Mouse (Mus musculus): ENCODE measurements around the gene Zfp688. TPM values are rescaled to one million over a fixed set of nuclear protein-coding genes. Genes with fewer than 3 reads are reported as not detected.
"Not testable (repeated sequence)": the region's sequence is repeated elsewhere in the genome, so short reads cannot be mapped to it uniquely, and the experiment has no call there.

The Zfp688 gene
- polyA plus RNA-seq, 1 experiment from 2014 or later, result 37.0 TPM

DNA sequence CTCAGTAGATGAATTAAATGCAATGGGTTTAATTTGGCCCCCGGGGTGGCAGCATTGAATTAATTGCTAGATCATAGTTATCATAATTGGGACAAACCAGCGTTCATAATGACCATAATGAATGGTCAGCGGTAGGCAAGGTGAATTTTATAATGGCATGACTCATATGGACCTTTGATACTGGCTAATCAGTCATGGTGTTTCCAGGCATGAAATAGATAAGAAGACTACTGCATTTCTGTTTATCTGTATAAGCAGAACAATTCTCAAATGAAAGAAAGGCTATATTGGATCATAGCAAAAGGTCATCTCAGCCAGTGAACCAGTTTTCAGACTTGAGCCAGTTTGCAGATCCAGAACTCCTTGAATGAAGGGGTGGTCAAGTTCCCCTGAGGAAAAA is 21.5 kb downstream of the Zfp688 start:
- H3K4me1 ChIP-seq, result no peaks in the 10 kb centered on the region
- H3K4me3 ChIP-seq, result no peak overlapping the region
- no peaks in the 10 kb centered on the region; the same call in 1 of the 2 replicates for H3K27me3 ChIP-seq (ENCODE audit: low read depth, poor library complexity, severe bottlenecking)
- DNase-seq (ENCODE audit: low spot score), result no peak
- no peaks in the 10 kb centered on the region for H3K9me3 ChIP-seq (replicated peaks)
- 70% methylated on average over 3 of the region's 3 CpGs for WGBS
- H3K27ac ChIP-seq, result no peak overlapping the region
- peaks cover 12% of the 10 kb centered on the region for H3K36me3 ChIP-seq

DNA sequence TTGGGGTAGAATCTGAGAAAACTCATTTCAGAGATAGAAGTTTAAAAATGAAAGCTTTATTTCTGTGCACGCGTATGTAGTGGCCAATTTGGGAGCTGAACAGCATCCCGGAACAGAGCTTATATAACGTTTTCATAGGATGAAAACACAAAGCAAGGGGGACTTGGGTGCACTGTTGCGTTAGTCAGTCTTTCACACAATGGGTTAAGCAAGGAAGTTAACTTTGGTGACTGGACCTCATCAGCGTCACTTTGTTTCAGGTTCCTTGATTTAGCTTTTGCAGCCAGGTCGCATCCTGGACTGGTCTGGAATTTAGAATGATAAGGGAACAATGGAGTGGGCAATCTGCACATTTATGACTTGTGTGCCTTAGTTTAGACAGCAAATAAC is 27.9 kb downstream of the Zfp688 start:
- Histone ChIP-seq H3K9me3 (replicated peaks) (no peaks in the 10 kb centered on the region), H3K4me3 (peak overlapping the region; percentile 73), H3K27me3 (ENCODE audit: low read depth, poor library complexity, severe bottlenecking) (no peaks in the 10 kb centered on the region; the same call in 1 of the 2 replicates), H3K4me1 (peaks cover 16% of the 10 kb centered on the region), H3K36me3 (peaks cover 20% of the 10 kb centered on the region), H3K27ac (peak overlapping the region; percentile 91)
- 34% methylated on average over 7 of the region's 7 CpGs for WGBS
- peak; percentile 35 for DNase-seq (ENCODE audit: low spot score)

DNA sequence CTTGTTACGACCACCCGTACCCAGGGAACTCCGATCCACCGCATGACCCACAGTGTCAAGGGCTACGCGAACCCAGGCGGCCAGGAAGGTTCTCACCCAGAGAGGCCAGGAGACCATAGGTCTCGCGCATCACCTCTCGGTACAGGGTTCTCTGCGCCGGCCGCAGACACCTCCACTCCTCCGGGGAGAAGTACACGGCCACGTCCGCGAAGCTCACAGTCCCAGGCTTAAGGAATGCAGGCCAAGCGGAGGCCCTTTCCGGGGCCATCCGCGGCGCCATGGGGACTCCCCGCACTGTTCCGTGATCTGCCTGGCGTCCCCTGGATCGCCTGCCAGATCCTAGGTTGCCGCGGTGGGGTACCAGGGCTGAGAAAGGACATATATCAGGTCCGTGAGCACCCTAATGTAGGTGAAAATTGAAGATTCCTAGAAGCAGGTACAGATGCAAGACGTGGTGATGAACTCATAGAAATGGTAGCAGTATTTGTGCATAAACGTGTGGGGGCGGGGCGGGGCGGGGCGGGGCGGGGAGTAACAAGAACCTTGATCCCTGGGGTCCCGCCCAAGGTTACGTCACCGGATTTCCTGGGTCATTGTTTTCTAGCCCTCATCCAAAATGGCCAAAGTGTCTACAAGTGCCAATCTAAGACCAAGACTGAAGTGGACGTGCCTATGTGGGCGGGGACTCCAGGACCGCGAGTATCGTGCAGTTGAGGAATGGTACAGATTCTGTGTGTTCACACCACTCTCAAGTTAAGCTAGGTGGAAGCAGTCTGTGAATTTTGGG is 28.5 kb downstream of the Zfp688 start, which contains the start of gene E430018J23Rik:
Gene E430018J23Rik (minus strand): TSS at position 473 of the 787 bp plus-strand sequence.
- H3K27me3 ChIP-seq (ENCODE audit: low read depth, poor library complexity, severe bottlenecking), result no peaks in the 10 kb centered on the region; the same call in 1 of the 2 replicates
- peaks cover 20% of the 10 kb centered on the region for H3K36me3 ChIP-seq
- peak within 1 kb of the TSS; percentile 73 for H3K4me3 ChIP-seq
- peak within 1 kb of the TSS; percentile 91 for H3K27ac ChIP-seq
- no peaks in the 10 kb centered on the region for H3K9me3 ChIP-seq (replicated peaks)
- H3K4me1 ChIP-seq, result peaks cover 16% of the 10 kb centered on the region
- peak; percentile 92 for DNase-seq (ENCODE audit: low spot score)
- WGBS, result 1% methylated on average over 45 of the region's 45 CpGs

DNA sequence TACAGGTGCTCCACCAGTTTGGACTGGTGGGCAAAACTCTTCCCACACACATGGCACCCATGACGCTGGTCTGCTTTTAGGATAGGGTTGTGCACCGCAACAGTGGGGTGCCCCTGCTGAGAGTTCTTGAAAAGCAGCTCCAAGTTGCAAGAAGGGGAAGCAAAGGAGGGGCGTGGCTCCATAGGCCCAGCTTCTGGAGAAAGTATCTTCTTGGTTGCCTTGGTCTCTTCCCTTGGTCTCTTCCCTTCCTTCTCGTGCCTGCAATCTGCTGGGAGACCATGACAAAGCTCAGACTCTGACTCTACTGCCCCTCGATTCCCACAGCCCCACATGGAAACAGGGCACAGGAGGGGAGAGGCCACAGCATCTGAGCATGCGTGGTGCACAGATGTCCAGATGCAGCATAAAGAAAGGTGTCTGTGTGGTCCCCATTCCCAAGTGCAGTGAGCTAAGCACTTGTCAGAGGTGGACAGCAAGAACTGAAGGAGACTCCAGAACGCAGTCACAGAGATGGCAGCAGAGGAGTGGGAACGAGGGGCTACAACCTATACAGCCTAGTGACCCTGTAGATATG is 29.5 kb downstream of the Zfp688 start:
- 84% methylated on average over 8 of the region's 8 CpGs for WGBS

DNA sequence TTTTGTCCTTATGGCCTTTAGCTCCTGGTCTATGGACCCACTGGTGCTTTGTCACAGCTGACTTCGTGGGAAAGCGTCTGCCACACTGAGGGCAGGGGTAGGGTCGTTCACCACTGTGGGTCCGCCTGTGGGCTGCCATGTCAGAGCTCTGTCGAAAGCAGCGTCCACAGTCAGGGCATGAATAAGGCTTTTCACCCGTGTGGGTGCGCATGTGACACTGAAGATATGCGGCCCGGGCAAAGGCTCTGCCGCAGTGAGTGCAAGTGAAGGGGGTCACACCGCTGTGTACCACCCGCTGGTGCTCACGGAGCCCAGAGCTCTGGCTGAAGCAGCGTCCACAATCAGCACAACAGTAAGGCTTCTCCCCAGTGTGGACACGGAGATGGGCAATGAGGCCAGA is 30.3 kb downstream of the Zfp688 start:
- no peak overlapping the region for H3K27ac ChIP-seq
- peaks cover 20% of the 10 kb centered on the region for H3K4me1 ChIP-seq
- 97% methylated on average over 16 of the region's 16 CpGs for WGBS
- H3K36me3 ChIP-seq, result peaks cover 20% of the 10 kb centered on the region
- no peaks in the 10 kb centered on the region for H3K9me3 ChIP-seq (replicated peaks)
- H3K4me3 ChIP-seq, result no peak overlapping the region
- H3K27me3 ChIP-seq (ENCODE audit: low read depth, poor library complexity, severe bottlenecking), result no peaks in the 10 kb centered on the region
- DNase-seq (ENCODE audit: low spot score), result no peak

More for the DNA sequence above, 29.5 kb downstream of the Zfp688 start:
- peaks cover 20% of the 10 kb centered on the region for H3K36me3 ChIP-seq
- no peaks in the 10 kb centered on the region; the same call in 1 of the 2 replicates for H3K27me3 ChIP-seq (ENCODE audit: low read depth, poor library complexity, severe bottlenecking)
- peaks cover 16% of the 10 kb centered on the region for H3K4me1 ChIP-seq
- H3K4me3 ChIP-seq, result peak overlapping the region; percentile 73
- no peak for DNase-seq (ENCODE audit: low spot score)
- H3K27ac ChIP-seq, result no peak overlapping the region
- H3K9me3 ChIP-seq (replicated peaks), result no peaks in the 10 kb centered on the region

DNA sequence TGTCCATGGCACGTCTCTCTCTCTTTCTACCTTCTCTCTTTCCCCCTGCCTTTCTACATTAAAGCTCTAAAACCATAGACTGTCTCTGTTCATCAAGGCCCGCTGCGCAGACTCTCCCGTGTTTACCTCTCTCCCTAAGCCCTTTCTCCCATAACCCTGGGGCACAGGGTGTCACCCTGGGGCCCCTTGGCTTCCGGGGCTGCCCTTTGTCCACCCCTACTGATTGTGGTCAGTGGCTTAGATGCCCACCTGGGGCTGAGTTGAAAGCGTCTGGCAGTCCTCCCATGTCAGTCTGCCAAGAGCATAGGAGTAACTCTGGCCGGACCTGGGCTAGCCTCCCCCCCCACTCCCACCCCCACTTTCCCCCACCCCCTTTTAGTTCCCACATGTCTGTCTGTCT is 31.6 kb downstream of the Zfp688 start:
- DNase-seq (ENCODE audit: low spot score), result no peak
- 87% methylated on average over 7 of the region's 7 CpGs for WGBS

DNA sequence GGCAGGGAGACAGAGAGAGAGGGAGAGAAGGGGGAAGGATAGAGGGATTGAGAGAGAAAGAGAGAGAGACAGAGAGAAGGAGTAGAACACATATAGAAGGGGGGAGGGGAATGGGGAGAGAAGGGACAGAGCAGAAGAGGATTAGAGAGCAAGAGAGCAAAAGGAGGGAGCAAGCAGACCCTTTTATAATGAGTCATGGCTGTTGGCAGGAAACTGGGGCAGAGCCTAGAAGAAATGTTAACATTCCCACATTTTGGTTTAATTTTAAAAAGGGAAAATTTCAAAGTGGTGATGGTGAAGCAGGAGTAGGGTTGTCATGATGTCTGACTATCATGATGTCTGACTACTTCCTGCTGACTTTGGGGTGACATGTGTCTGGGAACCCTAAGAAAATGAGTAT is 33.7 kb downstream of the Zfp688 start:
- not testable (repeated sequence) for H3K27ac ChIP-seq; DNase-seq (ENCODE audit: low spot score); H3K4me3 ChIP-seq; H3K27me3 ChIP-seq (ENCODE audit: low read depth, poor library complexity, severe bottlenecking); H3K9me3 ChIP-seq (replicated peaks)
- H3K36me3 ChIP-seq, result peaks cover 44% of the 10 kb centered on the region
- peaks cover 16% of the 10 kb centered on the region for H3K4me1 ChIP-seq

More for the DNA sequence above, 31.6 kb downstream of the Zfp688 start:
- no peaks in the 10 kb centered on the region for H3K27me3 ChIP-seq (ENCODE audit: low read depth, poor library complexity, severe bottlenecking)
- H3K4me1 ChIP-seq, result peaks cover 23% of the 10 kb centered on the region
- H3K9me3 ChIP-seq (replicated peaks), result no peaks in the 10 kb centered on the region; the same call in 1 of the 2 replicates
- H3K36me3 ChIP-seq, result peaks cover 24% of the 10 kb centered on the region
- H3K4me3 ChIP-seq, result no peak overlapping the region
- H3K27ac ChIP-seq, result no peak overlapping the region

DNA sequence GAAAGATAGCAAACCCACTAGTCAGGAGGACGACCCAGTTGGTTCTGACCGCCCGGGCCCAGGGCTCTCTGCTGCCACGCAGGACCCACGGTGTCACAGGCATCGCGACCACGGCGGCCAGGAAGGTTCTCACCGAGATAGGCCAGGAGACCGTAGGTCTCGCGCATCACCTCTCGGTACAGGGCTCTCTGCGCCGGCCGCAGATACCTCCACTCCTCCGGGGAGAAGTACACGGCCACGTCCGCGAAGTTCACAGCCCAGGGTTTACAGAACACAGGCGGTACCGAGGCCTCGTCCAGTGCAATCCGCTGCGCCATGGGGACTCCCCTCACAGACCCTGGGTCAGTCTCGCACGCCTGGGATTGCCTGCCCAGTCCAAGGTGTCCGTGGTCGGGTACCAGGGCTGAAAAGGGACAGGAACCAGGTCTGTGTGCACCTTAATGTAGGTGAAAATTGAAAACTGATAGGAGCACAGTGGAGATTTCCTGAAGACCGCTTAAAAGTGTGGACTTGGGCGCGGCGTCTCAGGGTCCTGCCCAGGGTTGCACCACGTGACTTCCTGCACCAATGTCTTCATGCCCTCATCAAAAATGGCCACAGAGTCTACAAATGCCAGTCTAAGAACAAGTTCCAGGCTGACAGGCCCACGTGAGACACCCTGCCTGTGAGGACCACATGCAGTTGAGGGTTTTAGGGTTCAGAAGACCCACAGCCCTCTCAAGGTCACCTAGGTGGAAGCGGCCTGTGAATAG is 35.1 kb downstream of the Zfp688 start, which contains the start of gene 9130019O22Rik:
Gene 9130019O22Rik (minus strand): TSS at position 526 of the 752 bp plus-strand sequence.
- peak within 1 kb of the TSS; percentile 78 for H3K27ac ChIP-seq
- H3K36me3 ChIP-seq, result peaks cover 48% of the 10 kb centered on the region
- H3K9me3 ChIP-seq (replicated peaks), result peaks cover 3% of the 10 kb centered on the region; the same call in 1 of the 2 replicates
- H3K4me3 ChIP-seq, result peak within 1 kb of the TSS; percentile 52
- WGBS, result 15% methylated on average over 38 of the region's 38 CpGs
- no peaks in the 10 kb centered on the region for H3K27me3 ChIP-seq (ENCODE audit: low read depth, poor library complexity, severe bottlenecking)
- H3K4me1 ChIP-seq, result peaks cover 7% of the 10 kb centered on the region
- peak; percentile 76 for DNase-seq (ENCODE audit: low spot score)

DNA sequence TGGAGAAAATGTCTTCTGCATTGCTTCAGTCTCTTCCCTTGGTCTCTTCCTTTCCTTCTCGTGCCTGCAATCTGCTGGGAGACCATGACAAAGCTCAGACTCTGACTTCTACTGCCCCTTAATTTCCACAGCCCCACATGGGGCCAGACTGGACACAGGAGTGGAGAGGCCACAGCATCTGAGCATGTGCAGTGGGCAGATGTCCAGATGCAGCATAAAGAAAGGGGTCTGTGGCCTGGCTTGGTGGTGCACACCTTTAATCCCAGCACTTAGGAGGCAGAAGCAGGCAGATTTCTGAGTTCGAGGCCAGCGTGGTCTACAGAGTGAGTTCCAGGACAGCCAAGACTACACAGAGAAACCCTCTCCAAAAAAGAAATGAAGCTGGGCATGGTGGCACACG is 36.3 kb downstream of the Zfp688 start:
- H3K4me3 ChIP-seq; DNase-seq (ENCODE audit: low spot score): not testable (repeated sequence)
- 92% methylated on average over 4 of the region's 4 CpGs for WGBS

DNA sequence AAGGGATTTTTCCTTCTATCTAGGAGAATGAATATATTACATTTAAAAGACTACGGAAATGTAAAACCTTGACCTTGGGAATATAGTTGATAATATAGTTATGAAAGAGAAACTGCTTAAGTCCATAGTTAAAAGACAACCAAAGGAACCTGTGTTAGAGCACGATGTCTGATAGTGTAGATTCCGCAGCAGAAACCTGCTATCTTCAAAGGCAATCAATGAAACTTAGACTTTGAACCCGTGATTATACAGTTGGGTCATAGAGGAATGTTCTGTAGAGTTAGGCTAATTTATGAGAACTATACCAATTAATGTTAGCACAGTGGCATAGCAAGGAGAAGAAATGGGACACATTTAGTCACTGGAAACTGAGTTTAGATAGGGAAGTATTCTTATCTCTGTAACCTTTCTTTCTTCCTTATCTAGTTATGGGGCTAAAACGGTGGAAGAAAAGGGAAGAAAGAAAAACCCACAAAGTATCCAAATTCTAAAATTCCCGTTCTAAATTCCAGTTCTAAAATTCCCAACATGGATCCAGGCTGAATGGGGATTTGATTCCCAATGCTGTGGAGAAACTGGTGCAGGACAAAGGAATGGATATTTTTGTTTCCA is 43.5 kb downstream of the Zfp688 start:
- Histone ChIP-seq H3K36me3 (peaks cover 26% of the 10 kb centered on the region), H3K27ac (no peak overlapping the region), H3K4me1 (peaks cover 7% of the 10 kb centered on the region; the same call in 1 of the 2 replicates), H3K9me3 (replicated peaks) (no peaks in the 10 kb centered on the region), H3K4me3 (no peak overlapping the region), H3K27me3 (ENCODE audit: low read depth, poor library complexity, severe bottlenecking) (no peaks in the 10 kb centered on the region)
- no peak for DNase-seq (ENCODE audit: low spot score)
- 78% methylated on average over 6 of the region's 6 CpGs for WGBS

More for the DNA sequence above, 36.3 kb downstream of the Zfp688 start:
- not testable (repeated sequence) for H3K27me3 ChIP-seq (ENCODE audit: low read depth, poor library complexity, severe bottlenecking); H3K4me1 ChIP-seq; H3K27ac ChIP-seq; H3K9me3 ChIP-seq (replicated peaks)
- peaks cover 38% of the 10 kb centered on the region for H3K36me3 ChIP-seq

DNA sequence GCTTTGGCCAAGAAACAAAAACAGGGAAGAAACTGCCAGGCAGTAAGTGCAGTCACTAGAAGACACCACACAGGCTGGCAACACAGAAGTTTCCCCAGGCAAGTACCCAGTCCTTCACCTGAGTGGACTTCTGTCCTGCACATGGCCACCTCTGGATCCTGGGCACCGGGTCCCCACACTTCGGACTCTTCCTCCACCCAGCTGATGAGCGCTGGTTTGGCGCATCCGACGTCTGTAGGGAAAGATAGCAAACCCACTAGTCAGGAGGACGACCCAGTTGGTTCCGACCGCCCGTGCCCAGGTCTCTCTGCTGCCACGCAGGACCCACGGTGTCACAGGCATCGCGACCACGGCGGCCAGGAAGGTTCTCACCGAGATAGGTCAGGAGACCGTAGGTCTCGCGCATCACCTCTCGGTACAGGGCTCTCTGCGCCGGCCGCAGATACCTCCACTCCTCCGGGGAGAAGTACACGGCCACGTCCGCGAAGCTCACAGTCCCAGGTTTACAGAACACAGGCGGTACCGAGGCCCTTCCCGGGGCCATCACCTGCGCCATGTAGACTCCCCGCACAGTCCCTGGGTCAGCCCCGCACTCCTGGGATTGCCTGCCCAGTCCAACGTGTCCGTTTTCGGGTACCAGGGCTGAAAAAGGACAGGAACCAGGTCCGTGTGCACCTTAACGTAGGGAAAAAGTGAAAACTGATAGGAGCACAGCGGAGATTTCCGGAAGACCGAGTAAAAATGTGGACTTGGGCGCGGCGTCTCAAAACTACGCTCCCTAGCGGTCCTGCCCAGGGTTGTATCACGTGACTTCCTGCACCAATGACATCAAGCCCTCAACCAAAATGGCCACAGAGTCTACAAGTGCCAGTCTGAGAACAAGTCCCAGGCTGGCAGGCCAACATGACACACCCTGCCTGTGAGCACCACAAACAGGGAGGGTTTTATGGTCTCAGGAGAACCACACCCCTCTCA is 46.3 kb downstream of the Zfp688 start, which contains the start of gene Zfp747:
Gene Zfp747 (minus strand): TSS at position 780 of the 975 bp plus-strand sequence.
- H3K36me3 ChIP-seq, result peaks cover 25% of the 10 kb centered on the region
- not testable (repeated sequence) for H3K4me1 ChIP-seq; H3K27me3 ChIP-seq (ENCODE audit: low read depth, poor library complexity, severe bottlenecking); H3K9me3 ChIP-seq (replicated peaks)
- 4% methylated on average over 49 of the region's 49 CpGs for WGBS
- H3K27ac ChIP-seq, result peak within 1 kb of the TSS; percentile 78
- H3K4me3 ChIP-seq, result peak within 1 kb of the TSS; percentile 67
- DNase-seq (ENCODE audit: low spot score), result peak; percentile 86

Measured in limb, embryonic 10.5 days (tissue).